Mouse (Mus musculus): ENCODE measurements around the gene Actl6a. TPM values are rescaled to one million over a fixed set of nuclear protein-coding genes. Genes with fewer than 3 reads are reported as not detected.
A peak's percentile ranks its signal among the peaks of the same experiment; 100 is the strongest.
"Not testable (repeated sequence)": the region's sequence is repeated elsewhere in the genome, so short reads cannot be mapped to it uniquely, and the experiment has no call there.

The Actl6a gene
- 10 to 100 TPM; 16.3 to 17.3 TPM for total RNA-seq (2021)
- long read RNA-seq, transcript Actl6a-201 (14 exons, 2,010 nt): major isoform, 16 of 19 reads
- long read RNA-seq, partial matches to known transcripts: 0 of 19 reads
- long read RNA-seq, other reads (novel, unspliced or antisense): 3 of 19 reads

GRCm38 (mm10) chr3:32705647-32706348, at the start of gene Actl6a:
TSS of gene Actl6a (plus strand) at chr3:32706298.
- not testable (repeated sequence) for DNase-seq (ENCODE audit: low spot score in 2 of 2)

DNA sequence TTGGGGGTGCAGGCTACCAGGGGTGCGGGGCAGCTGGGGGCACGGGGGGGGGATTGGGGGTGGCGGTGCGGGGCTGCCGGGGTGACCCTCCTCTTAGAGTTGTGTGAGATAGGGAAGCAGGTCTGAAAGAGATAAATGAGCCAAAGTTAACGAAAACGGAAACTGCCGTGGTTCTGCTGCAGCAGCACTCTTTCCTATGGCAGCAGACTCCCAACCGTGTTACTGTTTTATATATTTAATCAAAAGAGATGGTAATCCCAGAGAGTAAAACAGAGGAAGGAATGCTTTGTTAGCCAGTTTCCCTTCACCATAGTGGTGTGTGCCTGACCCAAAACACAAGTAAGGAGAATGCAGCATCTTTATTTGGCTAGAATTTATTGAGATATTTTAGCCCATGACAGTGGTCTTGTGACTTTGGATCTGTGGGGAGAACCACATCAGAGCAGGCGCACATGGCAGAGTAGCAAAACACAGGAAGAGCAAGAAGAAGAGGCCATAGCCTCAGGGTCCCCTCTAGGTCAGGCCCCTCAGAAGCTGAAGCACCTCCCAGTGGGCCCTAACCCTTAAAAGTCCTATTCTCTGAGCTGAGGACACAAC, 49.6 kb upstream of the Actl6a start:
- no peak for DNase-seq (ENCODE audit: low spot score in 2 of 2)

GRCm38 (mm10) chr3:32658401-32658800, 47.7 kb upstream of the Actl6a start:
- no peak for DNase-seq (ENCODE audit: low spot score in 2 of 2)

- DNase-seq (ENCODE audit: low spot score in 2 of 2): no peak
Measured at GRCm38 (mm10) chr3:32658821-32659220, 47.3 kb upstream of the Actl6a start.

- DNase-seq (ENCODE audit: low spot score in 2 of 2): no peak
Measured at GRCm38 (mm10) chr3:32659506-32659905, 46.6 kb upstream of the Actl6a start.

DNA sequence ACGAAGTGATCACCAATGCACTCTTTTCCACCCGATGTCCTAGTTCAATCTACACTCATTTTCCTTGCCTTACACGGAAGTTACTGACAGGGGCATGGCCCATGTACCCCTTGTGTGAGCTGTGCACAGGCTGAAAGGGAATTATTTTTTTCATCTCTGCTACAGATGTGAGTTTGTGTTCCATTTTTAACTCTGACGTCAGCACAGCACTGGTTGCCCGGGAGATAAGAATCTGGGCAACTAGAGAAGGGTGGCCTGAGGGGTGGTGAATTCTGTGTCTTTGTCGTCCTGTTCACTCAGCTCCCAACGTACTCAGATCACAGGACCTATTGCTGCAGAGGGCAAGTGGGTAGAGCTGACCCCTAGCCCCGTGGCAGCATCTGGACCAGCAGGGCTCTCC, 45.8 kb upstream of the Actl6a start:
- DNase-seq (ENCODE audit: low spot score in 2 of 2): no peak

DNA sequence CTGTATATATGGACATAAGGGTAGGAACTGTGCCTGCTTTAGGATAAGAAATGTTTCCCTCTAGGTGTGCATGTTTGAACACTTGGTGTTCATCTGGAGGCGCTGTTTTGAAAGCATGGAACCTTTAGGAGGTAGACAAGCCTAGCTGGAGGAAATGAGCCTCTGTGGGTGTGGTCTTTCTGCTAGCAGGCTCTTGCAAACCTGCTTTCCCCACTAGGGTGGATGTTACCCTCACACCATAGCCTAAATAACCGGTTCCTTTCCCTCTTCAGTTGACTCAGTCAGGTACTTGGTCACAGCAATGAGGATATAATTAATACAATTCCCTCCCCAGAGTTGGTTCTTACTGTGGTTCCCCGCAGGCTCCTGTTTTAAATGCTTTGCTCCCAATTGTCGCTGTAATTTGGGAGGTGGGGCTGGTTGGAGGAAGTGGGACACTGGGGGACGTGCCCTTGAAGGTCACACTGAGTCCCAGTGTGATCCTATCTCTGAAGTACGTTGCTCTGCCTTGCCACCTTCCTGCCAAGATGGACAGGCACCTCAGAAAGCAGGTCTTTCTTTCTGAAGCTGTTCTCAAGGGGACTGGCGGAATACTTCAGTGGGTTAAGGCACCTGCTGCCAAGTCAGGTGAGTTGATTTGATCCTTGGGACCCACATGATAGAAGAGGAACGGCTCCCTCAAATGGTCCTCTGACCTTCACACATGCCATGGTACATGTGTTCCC, 45.1 kb upstream of the Actl6a start:
- DNase-seq (ENCODE audit: low spot score in 2 of 2): no peak

DNA sequence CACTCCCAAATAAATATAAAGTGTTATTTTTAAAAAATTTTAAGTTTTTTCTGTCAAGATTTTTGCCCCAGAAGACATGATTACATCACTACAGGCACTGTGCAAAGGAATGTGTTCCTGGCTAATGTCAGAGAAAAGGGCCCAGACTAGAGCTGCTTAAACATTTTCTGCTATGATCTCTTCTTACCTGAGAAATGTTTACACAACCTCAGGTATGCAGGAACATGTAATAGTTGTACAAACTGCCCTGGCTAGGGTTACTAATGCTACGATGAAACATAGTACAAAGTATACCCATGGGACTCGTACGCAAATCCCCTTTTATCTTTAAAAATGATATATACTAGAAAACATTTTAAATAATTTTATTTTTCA, 44.6 kb upstream of the Actl6a start:
- DNase-seq (ENCODE audit: low spot score in 2 of 2): no peak

- DNase-seq (ENCODE audit: low spot score in 2 of 2): no peak
Measured at GRCm38 (mm10) chr3:32668256-32668959, 37.7 kb upstream of the Actl6a start.

GRCm38 (mm10) chr3:32669211-32669610, 36.9 kb upstream of the Actl6a start:
- peak in 1 of 2 experiments; percentile 15 for DNase-seq (ENCODE audit: low spot score in 2 of 2)

GRCm38 (mm10) chr3:32670196-32670595, 35.9 kb upstream of the Actl6a start:
- DNase-seq (ENCODE audit: low spot score in 2 of 2): no peak

DNA sequence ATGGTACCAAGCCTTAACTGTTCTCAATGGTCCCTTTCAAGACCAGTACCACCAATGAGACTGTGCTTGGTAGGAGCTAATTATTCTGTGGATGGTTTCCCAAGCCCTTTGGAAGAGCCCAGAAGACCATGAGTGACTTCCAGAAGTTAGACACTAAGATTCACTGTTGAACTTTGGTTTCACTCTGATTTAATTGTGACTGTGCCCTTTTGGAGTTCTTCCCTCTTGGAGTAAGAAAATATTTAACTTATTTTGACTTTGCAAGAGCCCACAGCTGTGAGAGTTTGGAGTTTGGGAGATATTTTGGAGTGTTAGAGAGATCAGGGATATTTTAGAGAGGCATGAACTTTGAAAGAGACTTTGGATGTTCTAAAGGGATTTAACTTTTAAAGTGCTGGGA, 32.9 kb upstream of the Actl6a start:
- DNase-seq (ENCODE audit: low spot score in 2 of 2): no peak

- no peak for DNase-seq (ENCODE audit: low spot score in 2 of 2)
Measured at GRCm38 (mm10) chr3:32676393-32676792, 29.7 kb upstream of the Actl6a start.

GRCm38 (mm10) chr3:32682910-32683531, 23.1 kb upstream of the Actl6a start:
- no peak for DNase-seq (ENCODE audit: low spot score in 2 of 2)

DNA sequence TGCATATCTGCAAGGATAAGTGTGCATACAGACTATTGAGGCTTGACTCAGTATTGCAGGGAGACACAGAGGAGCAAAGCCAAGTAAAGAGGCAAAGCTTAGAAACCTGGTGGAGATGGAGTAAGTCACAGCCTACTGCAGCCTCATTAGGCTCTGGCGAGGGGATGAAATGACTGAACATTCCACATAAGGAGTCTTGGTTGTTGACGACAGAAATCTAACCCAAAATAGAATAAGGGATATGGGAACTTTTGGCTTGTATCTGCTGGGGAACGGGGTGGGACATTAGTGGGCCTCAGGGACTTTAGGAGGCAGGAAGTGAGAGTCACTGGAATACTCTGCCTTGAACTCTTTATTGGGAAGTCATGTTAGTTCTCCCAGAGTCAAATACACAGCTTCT, 21.5 kb upstream of the Actl6a start:
- no peak for DNase-seq (ENCODE audit: low spot score in 2 of 2)

GRCm38 (mm10) chr3:32686537-32686936, 19.6 kb upstream of the Actl6a start:
- no peak for DNase-seq (ENCODE audit: low spot score in 2 of 2)

DNA sequence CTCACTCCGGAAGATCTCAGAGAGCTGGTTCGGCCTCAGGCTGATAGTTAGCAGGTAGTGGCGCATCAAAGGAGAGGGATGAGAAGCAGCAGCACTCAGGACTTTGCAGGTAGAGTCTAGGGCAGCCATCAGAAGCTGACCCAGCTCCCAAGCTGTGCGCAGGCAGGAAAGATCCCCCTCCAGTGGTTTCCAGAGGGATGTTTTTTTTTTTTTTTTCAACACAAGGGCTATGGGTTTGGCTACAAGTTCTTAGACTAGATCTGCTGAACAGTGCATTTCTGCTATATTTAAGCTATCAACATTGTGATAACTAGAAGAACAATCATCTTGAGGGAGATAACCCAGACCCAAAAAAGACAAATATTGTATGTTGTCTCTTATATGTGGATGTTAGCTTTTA, 18.9 kb upstream of the Actl6a start:
- no peak for DNase-seq (ENCODE audit: low spot score in 2 of 2)

GRCm38 (mm10) chr3:32689567-32689999, 16.5 kb upstream of the Actl6a start:
- DNase-seq (ENCODE audit: low spot score in 2 of 2): no peak

DNA sequence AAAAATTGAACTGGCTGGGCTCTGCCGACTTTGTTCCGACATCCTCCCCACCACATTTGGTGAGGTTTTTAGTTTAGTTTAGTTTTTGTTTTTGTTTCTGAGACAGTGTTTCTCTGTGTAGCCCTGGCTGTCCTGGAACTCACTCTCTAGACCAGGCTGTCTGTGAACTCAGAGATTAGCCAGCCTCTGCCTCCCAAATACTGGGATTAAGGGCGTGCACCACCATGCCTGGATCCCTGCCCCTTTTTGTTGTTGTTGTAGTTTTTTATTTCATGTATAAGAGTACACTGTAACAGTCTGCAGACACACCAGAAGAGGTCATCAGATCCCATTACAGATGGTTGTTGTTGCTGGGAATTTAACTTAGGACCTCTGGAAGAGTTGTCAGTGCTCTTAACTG, 16.1 kb upstream of the Actl6a start:
- DNase-seq (ENCODE audit: low spot score in 2 of 2): no peak

- DNase-seq (ENCODE audit: low spot score in 2 of 2): no peak
Measured at GRCm38 (mm10) chr3:32690901-32691300, 15.2 kb upstream of the Actl6a start.

DNA sequence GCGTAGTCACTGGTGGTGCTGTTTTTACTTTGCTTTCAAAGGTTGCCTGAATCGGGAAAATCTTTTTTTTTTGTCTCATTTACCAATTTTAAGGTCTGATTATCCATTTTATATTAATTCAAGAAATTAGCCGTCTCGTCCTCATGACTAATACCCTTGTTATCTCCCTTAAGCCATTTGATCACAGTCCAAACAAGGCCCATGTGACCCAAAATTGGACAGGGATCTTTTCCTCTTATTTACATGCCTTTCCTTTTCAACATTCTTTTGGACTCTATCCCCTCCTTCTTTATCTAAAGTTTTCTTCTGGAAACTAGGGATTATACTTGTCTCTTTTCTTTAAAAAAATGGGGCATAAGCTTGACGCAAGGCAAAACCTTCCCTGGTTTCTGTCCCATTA, 14.3 kb upstream of the Actl6a start:
- no peak for DNase-seq (ENCODE audit: low spot score in 2 of 2)
